Mouse (Mus musculus): ENCODE data around the gene U2af1l4.

U2af1l4 gene

GRCm38 (mm10) chr7:30614454-30614853, 51.4 kb downstream of the U2af1l4 start:
- DNase-seq: no peak

Data from thymus, postnatal 25 days (tissue).